Mouse (Mus musculus) spleen, postnatal 36 days (tissue): ENCODE measurements around the gene Klhl29.

ENCODE experiments used
- DNase-seq, 2 experiments: peaks; one replicate each; pipeline ENCODE4 v3.0.0; 2022; ENCODE audit warnings: low spot score in 2 of 2, mixed read lengths in 1 of 2

Klhl29 gene

GRCm38 (mm10) chr12:5301841-5302240 is 73.6 kb downstream of the Klhl29 start:
- no peak for DNase-seq

- no peak for DNase-seq
Measured at GRCm38 (mm10) chr12:5296422-5296821, 79.1 kb downstream of the Klhl29 start.

DNA sequence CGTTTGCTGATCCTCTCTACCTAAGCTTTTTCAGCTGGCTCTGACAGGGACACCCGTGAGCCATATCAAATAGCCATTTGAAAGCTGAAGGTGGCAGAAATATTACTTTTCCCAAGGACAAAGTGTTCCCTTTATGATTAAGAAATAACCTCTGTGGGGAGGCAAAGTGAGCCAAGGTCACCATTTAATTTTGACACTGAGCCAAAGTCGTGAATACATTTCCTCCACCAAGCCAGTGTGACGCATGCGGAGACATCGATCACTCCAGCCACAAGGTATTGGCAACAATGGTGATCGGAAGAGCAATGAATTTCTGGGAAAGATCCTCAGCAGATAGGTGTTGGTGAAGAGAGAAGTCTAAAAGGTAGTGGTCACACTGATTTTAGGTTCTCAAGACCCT is 83.2 kb downstream of the Klhl29 start:
- no peak for DNase-seq

DNA sequence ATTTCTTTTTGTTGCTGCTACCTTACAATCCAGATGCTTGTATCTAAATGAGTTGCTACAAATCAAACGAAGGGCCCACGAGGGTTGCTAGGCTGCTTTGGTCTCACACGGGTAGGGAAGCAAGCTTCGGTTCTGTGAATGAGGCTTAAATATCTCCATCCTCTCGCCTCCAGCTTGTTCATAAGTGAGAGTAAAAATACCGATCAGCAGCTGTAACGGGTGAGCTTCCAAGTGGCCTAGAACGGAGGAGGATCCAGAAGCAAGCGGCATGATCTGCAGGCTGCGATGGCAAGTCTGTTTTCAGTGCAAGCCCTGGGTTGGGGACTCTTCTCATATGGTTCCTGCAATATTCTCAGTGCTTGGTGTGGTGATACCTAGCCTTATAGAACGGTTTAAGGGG is 89.9 kb downstream of the Klhl29 start:
- DNase-seq, result no peak

DNA sequence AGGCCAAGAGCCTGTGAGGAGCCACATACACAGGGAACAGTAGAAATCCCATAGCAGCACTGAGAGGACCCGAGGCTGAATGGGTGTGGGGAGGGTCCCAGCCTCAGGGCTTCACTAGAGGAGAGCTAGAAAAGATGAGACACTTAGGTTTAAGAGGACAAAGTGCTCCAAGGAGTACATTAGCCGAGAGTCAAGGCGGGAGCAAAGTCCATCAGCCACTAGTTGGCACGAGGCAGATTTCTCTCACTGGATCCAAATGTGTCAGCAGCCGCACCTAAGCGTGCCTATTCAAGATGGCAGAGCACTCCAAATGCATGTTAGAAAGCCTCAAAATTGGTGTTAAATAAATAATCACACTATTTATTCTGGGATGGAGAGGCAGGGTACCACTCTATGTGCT is 90.5 kb downstream of the Klhl29 start:
- no peak for DNase-seq

GRCm38 (mm10) chr12:5283654-5284053 is 91.8 kb downstream of the Klhl29 start:
- no peak for DNase-seq

- DNase-seq, result no peak
Measured at GRCm38 (mm10) chr12:5282611-5283010, 92.9 kb downstream of the Klhl29 start.

- no peak for DNase-seq
Measured at GRCm38 (mm10) chr12:5279873-5280272, 95.6 kb downstream of the Klhl29 start.

- peak; percentile 3 to 16 for DNase-seq
Measured at GRCm38 (mm10) chr12:5277028-5277427, 98.5 kb downstream of the Klhl29 start.

DNA sequence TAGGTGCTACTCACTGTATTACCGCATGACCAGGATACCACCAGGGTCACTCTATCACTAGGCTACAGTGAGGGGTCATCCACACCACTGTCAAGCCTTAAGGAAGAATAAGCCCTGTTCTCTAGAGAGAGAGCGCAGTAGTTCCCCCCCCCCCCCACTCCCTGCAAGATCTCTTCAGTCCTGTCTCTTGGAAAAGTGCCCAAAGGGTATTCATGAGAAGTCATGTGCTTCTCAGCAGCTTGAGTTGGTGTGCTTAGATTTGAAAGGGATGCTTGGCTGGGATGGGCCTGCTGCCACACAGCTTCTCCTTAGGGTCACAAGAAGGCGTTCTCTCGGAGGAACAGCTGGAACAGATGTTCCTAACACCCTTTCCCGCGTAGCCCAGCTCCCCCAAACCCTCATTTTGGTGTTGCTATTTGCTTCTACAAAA is 100.0 kb downstream of the Klhl29 start:
- no peak for DNase-seq

GRCm38 (mm10) chr12:5274519-5274944 is 101.0 kb downstream of the Klhl29 start:
- DNase-seq, result no peak

- DNase-seq, result no peak
Measured at GRCm38 (mm10) chr12:5273316-5274047, 102.0 kb downstream of the Klhl29 start.

GRCm38 (mm10) chr12:5270527-5270926 is 105.0 kb downstream of the Klhl29 start:
- DNase-seq, result no peak

GRCm38 (mm10) chr12:5269936-5270335 is 105.5 kb downstream of the Klhl29 start:
- DNase-seq, result no peak

DNA sequence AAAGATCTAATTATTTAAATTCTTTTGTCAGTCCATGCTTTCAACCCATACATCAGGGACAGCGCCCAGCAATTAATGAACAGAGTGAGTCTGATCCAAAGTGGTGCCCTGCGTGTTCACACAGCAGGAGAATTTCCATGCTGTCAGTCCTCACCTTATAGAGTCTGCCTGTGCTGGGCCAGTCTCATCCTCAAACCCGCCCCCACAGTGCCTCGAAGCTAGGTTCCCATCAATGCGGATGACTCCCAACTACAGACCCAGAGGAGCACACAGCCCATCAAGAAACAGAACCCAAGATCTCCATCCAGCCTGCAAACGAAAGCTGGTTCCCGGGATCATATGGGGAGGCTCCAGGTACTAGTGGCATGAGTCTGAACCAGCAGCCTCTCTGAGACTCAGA is 106.4 kb downstream of the Klhl29 start:
- DNase-seq, result no peak

- no peak for DNase-seq
Measured at GRCm38 (mm10) chr12:5268188-5268612, 107.3 kb downstream of the Klhl29 start.

GRCm38 (mm10) chr12:5267271-5268187 is 108.0 kb downstream of the Klhl29 start:
- no peak for DNase-seq

DNA sequence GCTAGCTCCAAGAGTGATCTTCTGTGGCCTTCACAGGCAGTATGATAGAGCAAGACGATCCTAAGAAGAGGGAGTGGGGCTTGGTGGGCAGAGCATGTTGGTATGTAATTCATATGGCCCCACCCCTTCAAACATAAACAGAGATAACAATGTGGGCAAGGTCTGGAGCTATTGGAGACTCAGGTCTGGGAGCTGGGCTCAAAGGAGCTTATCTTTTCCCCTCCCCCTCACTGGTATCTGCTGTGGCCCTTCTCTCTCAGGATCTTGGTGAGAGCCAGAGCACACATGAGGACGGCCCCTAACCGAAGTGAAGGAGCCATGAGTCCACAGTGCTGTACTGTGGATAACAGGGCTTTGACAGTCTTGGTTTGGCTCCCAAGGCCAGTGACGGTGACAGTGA is 108.7 kb downstream of the Klhl29 start:
- DNase-seq, result no peak

DNA sequence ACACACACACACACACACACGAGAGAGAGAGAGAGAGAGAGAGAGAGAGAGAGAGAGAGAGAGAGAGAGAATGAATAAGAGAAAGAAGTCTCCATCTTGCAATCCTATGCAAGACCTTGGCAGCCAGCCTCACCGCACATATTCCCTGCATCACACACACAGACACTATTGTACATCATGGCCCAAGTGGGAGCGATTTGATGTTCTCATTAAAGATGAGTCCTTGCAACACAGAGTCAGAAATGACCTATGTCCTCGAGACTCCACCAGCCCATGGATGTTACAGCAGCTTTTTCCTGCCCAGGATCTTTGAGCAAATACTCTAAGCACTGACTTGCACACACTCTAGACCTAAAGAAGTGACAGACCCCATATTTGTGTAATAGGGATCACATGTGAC is 114.0 kb downstream of the Klhl29 start:
- DNase-seq, result no peak

- DNase-seq, result no peak
Measured at GRCm38 (mm10) chr12:5258779-5259178, 116.7 kb downstream of the Klhl29 start.

- no peak for DNase-seq
Measured at GRCm38 (mm10) chr12:5257174-5257573, 118.3 kb downstream of the Klhl29 start.

DNA sequence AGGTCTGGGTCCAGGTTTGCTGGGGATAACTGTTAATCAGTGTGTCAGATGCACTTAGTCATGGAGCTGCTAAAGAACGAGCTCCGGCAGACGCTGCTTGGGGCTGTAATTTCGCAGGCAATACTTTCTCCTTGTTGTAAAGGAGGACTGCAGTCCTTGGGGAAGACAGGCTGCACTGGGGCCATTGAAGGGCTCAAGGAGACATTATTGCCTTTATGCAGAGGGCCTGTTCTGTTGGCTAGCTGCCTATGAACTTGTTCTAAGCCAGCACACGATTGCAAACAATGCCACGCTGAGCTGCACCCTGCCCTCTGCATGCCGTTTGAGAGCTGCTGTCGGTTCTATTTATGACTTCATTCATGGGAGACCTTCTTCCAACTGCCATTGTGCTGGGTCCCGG is 120.4 kb downstream of the Klhl29 start:
- no peak for DNase-seq
